Mouse (Mus musculus) induced T-regulatory cell, adult 2 months (primary cell): Measurements from ENCODE around the gene Dnal1.
A peak's percentile ranks its signal among the peaks of the same experiment; 100 is the strongest.

Source experiments
- DNase-seq: peaks from one replicate; pipeline ENCODE4 v3.0.0-alpha.2; 2012; ENCODE audit warnings: low read depth

Dnal1 gene

GRCm38 (mm10) chr12:84163133-84163532 lies 49.0 kb downstream of the Dnal1 start:
- DNase-seq: peak; percentile 74

- no peak for DNase-seq
Observed at GRCm38 (mm10) chr12:84163586-84164110, 49.5 kb downstream of the Dnal1 start.

GRCm38 (mm10) chr12:84165631-84166373 lies 51.6 kb downstream of the Dnal1 start:
- DNase-seq: no peak

GRCm38 (mm10) chr12:84170610-84171009 lies 56.4 kb downstream of the Dnal1 start:
- no peak for DNase-seq

GRCm38 (mm10) chr12:84172216-84172615 lies 58.0 kb downstream of the Dnal1 start:
- DNase-seq: no peak

GRCm38 (mm10) chr12:84172862-84173261 lies 58.7 kb downstream of the Dnal1 start:
- DNase-seq: no peak

GRCm38 (mm10) chr12:84173309-84173915 lies 59.2 kb downstream of the Dnal1 start:
- no peak for DNase-seq

- DNase-seq: peak; percentile 31
Observed at GRCm38 (mm10) chr12:84174190-84174811, 60.1 kb downstream of the Dnal1 start.

- peak; percentile 38 for DNase-seq
Observed at GRCm38 (mm10) chr12:84174871-84175270, 60.7 kb downstream of the Dnal1 start.

GRCm38 (mm10) chr12:84175659-84176061 lies 61.5 kb downstream of the Dnal1 start:
- DNase-seq: peak; percentile 92

GRCm38 (mm10) chr12:84176126-84176769 lies 62.1 kb downstream of the Dnal1 start:
- no peak for DNase-seq

GRCm38 (mm10) chr12:84176886-84177765 lies 63.0 kb downstream of the Dnal1 start:
- peak; percentile 59 for DNase-seq

GRCm38 (mm10) chr12:84178052-84178451 lies 63.9 kb downstream of the Dnal1 start:
- DNase-seq: no peak

- no peak for DNase-seq
Observed at GRCm38 (mm10) chr12:84178652-84179445, 64.7 kb downstream of the Dnal1 start.

GRCm38 (mm10) chr12:84180090-84180489 lies 65.9 kb downstream of the Dnal1 start:
- DNase-seq: no peak

- DNase-seq: no peak
Observed at GRCm38 (mm10) chr12:84180701-84181435, 66.7 kb downstream of the Dnal1 start.

- no peak for DNase-seq
Observed at GRCm38 (mm10) chr12:84181999-84182398, 67.8 kb downstream of the Dnal1 start.

GRCm38 (mm10) chr12:84184979-84185378 lies 70.8 kb downstream of the Dnal1 start:
- no peak for DNase-seq

- DNase-seq: no peak
Observed at GRCm38 (mm10) chr12:84185547-84185946, 71.4 kb downstream of the Dnal1 start.

- DNase-seq: no peak
Observed at GRCm38 (mm10) chr12:84186536-84186935, 72.4 kb downstream of the Dnal1 start.
